Mouse (Mus musculus): Measurements from ENCODE around the gene Slc26a11. TPM values are rescaled to one million over a fixed set of nuclear protein-coding genes. Genes with fewer than 3 reads are reported as not detected.
A peak's percentile ranks its signal among the peaks of the same experiment; 100 is the strongest.

Slc26a11 gene
- polyA plus RNA-seq, 1 experiment from 2014 or later, result 9.9 TPM

DNA sequence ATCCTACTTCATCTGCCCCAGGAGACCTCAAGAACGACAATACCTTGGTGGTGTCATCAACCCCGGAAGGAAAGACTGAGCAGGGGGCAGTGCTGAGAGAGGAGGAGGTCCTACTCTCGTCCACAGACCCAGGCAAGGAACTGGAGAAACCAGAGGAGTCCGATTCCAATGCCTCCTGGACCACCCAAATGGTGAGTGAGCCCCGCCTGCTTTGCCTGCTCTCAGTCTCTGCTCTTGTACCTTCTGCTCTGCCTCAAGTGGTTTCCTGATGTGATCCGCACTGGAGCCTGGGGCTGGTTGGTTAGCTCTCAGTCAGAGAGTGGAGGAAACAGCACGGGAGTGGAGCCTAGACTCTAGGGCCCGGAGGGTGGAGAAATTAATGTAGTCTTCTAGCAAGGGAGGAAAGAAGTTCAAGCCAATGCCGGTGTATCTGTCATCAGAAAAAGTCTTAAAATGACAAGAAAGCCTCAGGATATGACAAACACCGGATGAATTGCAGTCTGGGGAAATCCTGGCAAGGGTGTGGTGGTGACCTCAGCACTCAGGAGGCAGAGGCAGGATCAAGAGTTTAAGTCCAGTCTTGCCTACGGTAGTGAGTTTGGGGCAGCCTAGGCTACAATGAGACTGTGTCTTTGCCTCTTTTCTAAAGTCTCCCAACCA, 47.3 kb downstream of the Slc26a11 start:
- Histone ChIP-seq H3K4me3 (replicated peaks; ENCODE audit: low read length) (no peak overlapping the region), H3K4me2 (ENCODE audit: low read depth, low read length) (no peak overlapping the region), H3K27ac (ENCODE audit: low read length) (no peak overlapping the region), H3K4me1 (ENCODE audit: control insufficient read depth, insufficient read depth, low read length) (no peaks in the 10 kb centered on the region), H3K9me3 (replicated peaks; ENCODE audit: control insufficient read depth, low read length) (no peaks in the 10 kb centered on the region), H3K36me3 (ENCODE audit: control insufficient read depth, insufficient read depth, low read length) (no peaks in the 10 kb centered on the region), H3K9ac (ENCODE audit: low read length) (0 out of 2 replicates have a peak overlapping the region, but pooled peaks have one; percentile 18), H3K27me3 (ENCODE audit: control insufficient read depth, insufficient read depth, low read length) (no peaks in the 10 kb centered on the region)
- ATAC-seq (ENCODE audit: insufficient read depth, low FRiP score), result no peak
- WGBS, result 51% methylated on average over 11 of the region's 11 CpGs

DNA sequence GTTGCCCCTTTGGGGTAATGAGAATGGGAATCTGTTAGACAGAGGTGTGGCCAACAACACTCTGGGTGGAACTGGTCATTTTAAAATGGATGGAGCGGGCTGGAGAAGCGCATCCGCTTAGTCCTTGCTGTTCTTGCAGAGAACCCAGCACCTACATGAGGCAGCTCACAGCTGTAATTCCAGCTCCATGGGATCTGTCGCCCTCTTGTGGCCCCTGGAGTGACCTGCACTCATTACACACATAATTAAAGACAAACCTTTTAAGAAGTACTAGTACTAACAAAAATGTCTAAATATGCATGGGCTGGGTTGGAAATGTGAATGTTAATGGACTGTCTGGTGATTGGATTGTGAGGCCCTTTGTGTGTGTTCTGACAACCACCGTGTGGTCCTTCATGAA, 49.3 kb downstream of the Slc26a11 start:
- no peak overlapping the region for H3K27ac ChIP-seq (ENCODE audit: low read length)
- no peak overlapping the region for H3K4me2 ChIP-seq (ENCODE audit: low read depth, low read length)
- no peaks in the 10 kb centered on the region for H3K27me3 ChIP-seq (ENCODE audit: control insufficient read depth, insufficient read depth, low read length)
- H3K9ac ChIP-seq (ENCODE audit: low read length), result no peak overlapping the region
- no peaks in the 10 kb centered on the region for H3K9me3 ChIP-seq (replicated peaks; ENCODE audit: control insufficient read depth, low read length)
- H3K36me3 ChIP-seq (ENCODE audit: control insufficient read depth, insufficient read depth, low read length), result peaks cover 3% of the 10 kb centered on the region; the same call in 1 of the 2 replicates
- 66% methylated on average over 5 of the region's 5 CpGs for WGBS
- H3K4me3 ChIP-seq (replicated peaks; ENCODE audit: low read length), result no peak overlapping the region
- ATAC-seq (ENCODE audit: insufficient read depth, low FRiP score), result no peak
- no peaks in the 10 kb centered on the region for H3K4me1 ChIP-seq (ENCODE audit: control insufficient read depth, insufficient read depth, low read length)

DNA sequence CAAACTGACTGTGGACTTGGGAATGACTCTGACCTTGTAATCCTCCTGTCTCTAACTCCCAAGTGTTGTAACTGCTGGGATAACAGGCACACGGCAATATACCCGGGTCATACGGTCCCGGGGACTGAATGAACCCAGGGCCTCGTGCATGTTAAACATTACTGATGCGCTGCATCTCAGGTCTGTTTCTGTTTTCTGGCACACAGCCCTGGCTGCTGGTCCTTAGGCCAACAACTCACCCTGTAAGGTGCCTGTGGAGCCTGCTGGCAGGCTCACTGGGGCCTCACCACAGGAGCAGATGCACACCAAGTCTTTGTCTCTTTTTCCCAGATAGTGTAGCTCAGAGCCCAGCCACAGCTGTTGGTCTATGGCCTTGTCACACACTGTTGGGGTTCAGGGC, 52.0 kb downstream of the Slc26a11 start:
- Histone ChIP-seq H3K4me3 (replicated peaks; ENCODE audit: low read length) (no peak overlapping the region), H3K9ac (ENCODE audit: low read length) (no peak overlapping the region), H3K27me3 (ENCODE audit: control insufficient read depth, insufficient read depth, low read length) (no peaks in the 10 kb centered on the region), H3K36me3 (ENCODE audit: control insufficient read depth, insufficient read depth, low read length) (peaks cover 3% of the 10 kb centered on the region; the same call in 1 of the 2 replicates), H3K9me3 (replicated peaks; ENCODE audit: control insufficient read depth, low read length) (no peaks in the 10 kb centered on the region), H3K4me2 (ENCODE audit: low read depth, low read length) (no peak overlapping the region), H3K27ac (ENCODE audit: low read length) (no peak overlapping the region), H3K4me1 (ENCODE audit: control insufficient read depth, insufficient read depth, low read length) (no peaks in the 10 kb centered on the region)
- WGBS, result 91% methylated on average over 6 of the region's 6 CpGs
- ATAC-seq (ENCODE audit: insufficient read depth, low FRiP score), result no peak

DNA sequence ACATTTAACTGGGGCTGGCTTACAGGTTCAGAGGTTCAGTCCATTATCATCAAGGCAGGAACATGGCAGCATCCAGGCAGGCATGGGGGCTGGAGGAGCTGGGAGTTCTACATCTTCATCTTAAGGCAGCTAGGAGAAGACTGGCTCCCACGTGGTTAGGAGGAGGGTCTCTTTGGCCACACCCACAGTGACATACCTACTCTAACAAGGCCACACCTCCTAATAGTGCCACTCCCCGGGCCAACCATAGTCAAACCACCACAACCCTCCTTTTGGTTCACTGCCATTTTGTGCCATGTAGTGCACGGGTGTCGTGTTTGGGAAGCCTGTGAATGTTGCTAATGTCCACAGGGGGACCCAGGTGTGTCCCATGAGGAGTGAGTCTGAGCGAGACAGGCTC, 52.6 kb downstream of the Slc26a11 start:
- no peak overlapping the region for H3K4me2 ChIP-seq (ENCODE audit: low read depth, low read length)
- H3K27ac ChIP-seq (ENCODE audit: low read length), result no peak overlapping the region
- peaks cover 3% of the 10 kb centered on the region; the same call in 1 of the 2 replicates for H3K36me3 ChIP-seq (ENCODE audit: control insufficient read depth, insufficient read depth, low read length)
- H3K9ac ChIP-seq (ENCODE audit: low read length), result no peak overlapping the region
- no peaks in the 10 kb centered on the region for H3K4me1 ChIP-seq (ENCODE audit: control insufficient read depth, insufficient read depth, low read length)
- no peak overlapping the region for H3K4me3 ChIP-seq (replicated peaks; ENCODE audit: low read length)
- no peaks in the 10 kb centered on the region for H3K9me3 ChIP-seq (replicated peaks; ENCODE audit: control insufficient read depth, low read length)
- WGBS, result 62% methylated on average over 5 of the region's 5 CpGs
- no peak for ATAC-seq (ENCODE audit: insufficient read depth, low FRiP score)
- no peaks in the 10 kb centered on the region for H3K27me3 ChIP-seq (ENCODE audit: control insufficient read depth, insufficient read depth, low read length)

DNA sequence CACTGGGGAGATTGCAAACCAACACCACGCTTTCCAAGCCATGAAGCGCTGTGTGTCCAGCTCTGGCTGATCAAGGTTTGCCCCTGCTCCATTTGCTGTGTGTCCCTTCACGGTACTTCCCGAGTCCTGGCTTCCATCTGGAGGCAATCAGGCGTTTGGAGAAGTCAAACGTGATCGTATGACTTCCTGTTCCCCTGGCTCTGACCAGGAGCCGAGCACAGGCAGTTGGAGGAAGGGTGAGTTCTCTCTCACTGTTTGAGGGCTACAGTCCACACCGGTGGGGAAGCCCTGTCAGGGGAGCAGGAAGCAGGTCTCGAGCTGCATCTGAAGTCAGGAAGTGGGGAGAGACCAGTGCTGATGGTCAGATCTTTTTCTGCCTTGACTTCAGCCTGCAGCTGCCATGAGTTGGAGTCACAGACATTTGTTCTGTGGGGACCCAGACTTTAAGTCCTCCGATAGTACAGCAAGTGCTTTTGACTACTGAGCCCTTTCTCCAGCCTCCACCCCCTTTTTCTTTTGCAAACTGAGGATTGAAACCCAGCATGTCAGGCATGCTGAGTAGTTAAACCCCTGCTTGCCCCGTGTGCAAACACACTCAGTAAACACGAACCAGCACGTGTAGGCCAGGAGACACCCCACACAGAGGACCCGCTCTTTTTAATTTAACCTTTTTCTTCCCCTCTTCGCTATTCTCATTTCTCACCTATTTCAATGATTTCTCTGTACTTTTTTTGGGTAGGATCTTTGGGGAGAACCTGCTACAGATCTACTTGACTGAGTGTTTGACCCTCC, 64.2 kb downstream of the Slc26a11 start:
- Histone ChIP-seq H3K9ac (ENCODE audit: low read length) (0 out of 2 replicates have a peak overlapping the region, but pooled peaks have one; percentile 42), H3K27me3 (ENCODE audit: control insufficient read depth, insufficient read depth, low read length) (no peaks in the 10 kb centered on the region), H3K27ac (ENCODE audit: low read length) (peak overlapping the region; percentile 70), H3K36me3 (ENCODE audit: control insufficient read depth, insufficient read depth, low read length) (no peaks in the 10 kb centered on the region), H3K4me1 (ENCODE audit: control insufficient read depth, insufficient read depth, low read length) (peaks cover 14% of the 10 kb centered on the region), H3K4me2 (ENCODE audit: low read depth, low read length) (no peak overlapping the region), H3K4me3 (replicated peaks; ENCODE audit: low read length) (no peak overlapping the region), H3K9me3 (replicated peaks; ENCODE audit: control insufficient read depth, low read length) (no peaks in the 10 kb centered on the region)
- ATAC-seq (ENCODE audit: insufficient read depth, low FRiP score), result peak; percentile 62; the same call in 1 of the 2 replicates
- 33% methylated on average over 16 of the region's 16 CpGs for WGBS

DNA sequence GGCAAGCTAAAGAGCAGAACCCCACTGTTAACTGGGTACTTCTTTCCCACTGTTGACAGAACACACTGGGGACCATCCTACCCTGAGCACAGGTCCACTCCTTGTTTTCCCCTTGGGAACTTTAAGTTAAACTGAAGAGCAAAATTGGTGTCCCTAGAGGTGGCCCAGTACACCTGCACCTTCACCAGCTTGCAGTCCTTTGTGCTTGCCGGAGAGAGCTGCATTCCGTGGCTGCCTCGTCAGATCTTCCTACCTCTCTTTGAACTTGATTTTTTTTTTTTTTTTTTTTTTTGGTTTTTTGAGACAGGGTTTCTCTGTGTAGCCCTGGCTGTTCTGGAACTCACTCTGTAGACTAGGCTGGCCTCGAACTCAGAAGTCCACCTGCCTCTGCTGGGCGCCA, 65.1 kb downstream of the Slc26a11 start:
- Histone ChIP-seq H3K36me3 (ENCODE audit: control insufficient read depth, insufficient read depth, low read length) (no peaks in the 10 kb centered on the region), H3K4me2 (ENCODE audit: low read depth, low read length) (no peak overlapping the region), H3K27me3 (ENCODE audit: control insufficient read depth, insufficient read depth, low read length) (no peaks in the 10 kb centered on the region), H3K9me3 (replicated peaks; ENCODE audit: control insufficient read depth, low read length) (no peaks in the 10 kb centered on the region), H3K9ac (ENCODE audit: low read length) (no peak overlapping the region), H3K4me3 (replicated peaks; ENCODE audit: low read length) (no peak overlapping the region), H3K27ac (ENCODE audit: low read length) (peak overlapping the region; percentile 40; the same call in 1 of the 2 replicates), H3K4me1 (ENCODE audit: control insufficient read depth, insufficient read depth, low read length) (peaks cover 14% of the 10 kb centered on the region)
- WGBS, result 76% methylated on average over 5 of the region's 5 CpGs
- ATAC-seq (ENCODE audit: insufficient read depth, low FRiP score), result no peak

DNA sequence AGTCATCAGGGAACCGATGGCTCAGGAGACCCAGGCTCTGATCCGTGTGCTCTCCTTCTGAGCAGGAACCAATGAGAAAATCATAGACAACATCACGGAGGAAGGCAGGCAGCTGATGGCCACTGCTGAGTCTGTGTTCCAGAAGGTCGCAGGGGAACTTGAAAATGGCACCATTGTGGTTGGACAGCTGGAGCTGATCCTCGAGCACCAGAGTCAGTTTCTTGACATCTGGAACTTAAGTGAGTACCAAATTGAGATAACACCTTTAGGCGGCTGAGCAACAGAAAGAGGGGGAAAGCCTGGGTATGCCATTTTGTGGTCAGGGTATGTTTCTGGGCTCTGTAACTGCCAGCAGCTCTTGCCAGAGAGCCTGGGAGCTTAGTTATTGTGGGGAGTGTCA, 72.1 kb downstream of the Slc26a11 start:
- ATAC-seq (ENCODE audit: insufficient read depth, low FRiP score), result no peak
- 77% methylated on average over 6 of the region's 6 CpGs for WGBS
- peaks cover 12% of the 10 kb centered on the region; the same call in 1 of the 2 replicates for H3K4me1 ChIP-seq (ENCODE audit: control insufficient read depth, insufficient read depth, low read length)

DNA sequence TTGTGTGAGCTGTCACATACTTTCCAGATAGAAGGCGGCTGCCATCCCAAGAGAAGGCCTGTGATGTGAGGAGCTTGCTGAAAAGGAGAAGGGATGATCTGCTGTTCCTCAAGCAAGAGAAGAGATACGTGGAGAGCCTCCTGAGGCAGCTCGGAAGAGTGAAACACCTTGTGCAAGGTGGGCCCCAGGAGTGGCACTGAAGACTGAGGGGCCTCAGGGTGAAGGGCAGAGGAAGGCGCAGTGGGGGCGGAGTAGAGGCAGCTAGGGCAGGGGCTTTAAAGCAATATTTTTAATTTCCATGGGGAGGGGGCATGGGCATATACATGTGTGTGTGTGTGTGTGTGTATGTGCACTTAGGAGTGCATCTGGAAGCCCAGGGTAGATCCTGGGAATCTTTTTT, 72.6 kb downstream of the Slc26a11 start:
- ATAC-seq (ENCODE audit: insufficient read depth, low FRiP score), result no peak
- H3K4me2 ChIP-seq (ENCODE audit: low read depth, low read length), result peak overlapping the region; percentile 41; the same call in 1 of the 2 replicates
- WGBS, result 86% methylated on average over 5 of the region's 5 CpGs

More for the DNA sequence above, 72.1 kb downstream of the Slc26a11 start:
- Histone ChIP-seq H3K36me3 (ENCODE audit: control insufficient read depth, insufficient read depth, low read length) (no peaks in the 10 kb centered on the region), H3K27me3 (ENCODE audit: control insufficient read depth, insufficient read depth, low read length) (no peaks in the 10 kb centered on the region), H3K4me3 (replicated peaks; ENCODE audit: low read length) (no peak overlapping the region), H3K9me3 (replicated peaks; ENCODE audit: control insufficient read depth, low read length) (no peaks in the 10 kb centered on the region), H3K27ac (ENCODE audit: low read length) (no peak overlapping the region), H3K4me2 (ENCODE audit: low read depth, low read length) (no peak overlapping the region), H3K9ac (ENCODE audit: low read length) (no peak overlapping the region)

DNA sequence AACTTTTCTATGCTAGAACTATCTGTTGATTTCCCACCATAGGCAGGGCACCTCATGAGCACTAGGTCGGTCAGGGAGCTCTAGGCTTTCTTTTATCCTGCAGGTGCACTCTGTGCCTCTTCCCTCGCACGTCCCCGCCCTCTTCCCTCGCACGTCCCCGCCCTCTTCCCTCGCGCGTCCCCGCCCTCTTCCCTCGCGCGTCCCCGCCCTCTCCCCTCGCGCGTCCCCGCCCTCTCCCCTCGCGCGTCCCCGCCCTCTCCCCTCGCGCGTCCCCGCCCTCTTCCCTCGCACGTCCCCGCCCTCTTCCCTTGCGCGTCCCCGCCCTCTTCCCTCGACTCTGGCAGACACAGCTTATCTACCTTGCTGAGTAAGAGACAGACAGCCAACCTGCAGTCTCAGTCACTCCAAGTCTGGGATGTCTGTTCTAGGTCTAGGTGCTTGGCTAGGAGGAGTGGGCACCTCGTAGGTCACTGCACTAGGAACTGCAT, 73.3 kb downstream of the Slc26a11 start:
- ATAC-seq (ENCODE audit: insufficient read depth, low FRiP score), result peak; percentile 89
- Histone ChIP-seq H3K4me1 (ENCODE audit: control insufficient read depth, insufficient read depth, low read length) (peaks cover 12% of the 10 kb centered on the region; the same call in 1 of the 2 replicates), H3K27ac (ENCODE audit: low read length) (peak overlapping the region; percentile 69), H3K9ac (ENCODE audit: low read length) (peak overlapping the region; percentile 29; the same call in 1 of the 2 replicates), H3K36me3 (ENCODE audit: control insufficient read depth, insufficient read depth, low read length) (peaks cover 5% of the 10 kb centered on the region), H3K4me3 (replicated peaks; ENCODE audit: low read length) (peak overlapping the region; percentile 15), H3K9me3 (replicated peaks; ENCODE audit: control insufficient read depth, low read length) (no peaks in the 10 kb centered on the region), H3K27me3 (ENCODE audit: control insufficient read depth, insufficient read depth, low read length) (no peaks in the 10 kb centered on the region), H3K4me2 (ENCODE audit: low read depth, low read length) (peak overlapping the region; percentile 41)
- WGBS, result under 1% methylated on average over 30 of the region's 35 CpGs

More for the DNA sequence above, 72.6 kb downstream of the Slc26a11 start:
- Histone ChIP-seq H3K27ac (ENCODE audit: low read length) (peak overlapping the region; percentile 58), H3K4me3 (replicated peaks; ENCODE audit: low read length) (no peak overlapping the region), H3K9ac (ENCODE audit: low read length) (no peak overlapping the region), H3K27me3 (ENCODE audit: control insufficient read depth, insufficient read depth, low read length) (no peaks in the 10 kb centered on the region), H3K9me3 (replicated peaks; ENCODE audit: control insufficient read depth, low read length) (no peaks in the 10 kb centered on the region), H3K4me1 (ENCODE audit: control insufficient read depth, insufficient read depth, low read length) (peaks cover 12% of the 10 kb centered on the region; the same call in 1 of the 2 replicates), H3K36me3 (ENCODE audit: control insufficient read depth, insufficient read depth, low read length) (no peaks in the 10 kb centered on the region)

All from stomach, embryonic 16.5 days (tissue).